Mouse (Mus musculus) ovary, postnatal 36 days (tissue): ENCODE measurements at regions not wholly inside any gene's neighbourhood (a gene's known extent, or its start where the extent isn't known, plus 50 kb on each side); places are given as distances from the start of the nearest gene placed in this dataset.
A peak's percentile ranks its signal among the peaks of the same experiment; 100 is the strongest.

Experiments used
- DNase-seq: peaks from one replicate; pipeline ENCODE4 v3.0.0; 2022; ENCODE audit warnings: low spot score, mixed read lengths

- no peak for DNase-seq
These were observed 58.2 kb upstream of the Ppp3ca start for GRCm38 (mm10) chr3:136611682-136612081.

- DNase-seq: no peak
These were observed 59.4 kb upstream of the Ppp3ca start for GRCm38 (mm10) chr3:136610556-136610924.

- DNase-seq: peak; percentile 15
These were observed 59.9 kb upstream of the Ppp3ca start for GRCm38 (mm10) chr3:136609855-136610555.

GRCm38 (mm10) chr3:136601706-136602105 is 68.2 kb upstream of the Ppp3ca start:
- no peak for DNase-seq

GRCm38 (mm10) chr3:136583937-136584336 is 86.0 kb upstream of the Ppp3ca start:
- DNase-seq: no peak

GRCm38 (mm10) chr3:136578016-136578415 is 91.9 kb upstream of the Ppp3ca start:
- no peak for DNase-seq

- DNase-seq: no peak
These were observed 99.4 kb upstream of the Ppp3ca start for GRCm38 (mm10) chr3:136570517-136570916.

GRCm38 (mm10) chr3:136556488-136556887 is 113.4 kb upstream of the Ppp3ca start:
- no peak for DNase-seq

- DNase-seq: no peak
These were observed 120.5 kb upstream of the Ppp3ca start for GRCm38 (mm10) chr3:136549471-136549870.

- no peak for DNase-seq
These were observed 138.3 kb upstream of the Ppp3ca start for GRCm38 (mm10) chr3:136531604-136532003.

- no peak for DNase-seq
These were observed 161.3 kb upstream of the Ppp3ca start for GRCm38 (mm10) chr3:136508575-136508974.

GRCm38 (mm10) chr3:136507070-136507469 is 162.9 kb upstream of the Ppp3ca start:
- DNase-seq: no peak

- DNase-seq: no peak
These were observed 169.0 kb upstream of the Bank1 start for GRCm38 (mm10) chr3:136494831-136495230.

GRCm38 (mm10) chr3:136491683-136492082 is 165.8 kb upstream of the Bank1 start:
- no peak for DNase-seq

GRCm38 (mm10) chr3:136471693-136472092 is 145.8 kb upstream of the Bank1 start:
- no peak for DNase-seq

GRCm38 (mm10) chr3:136462747-136463146 is 136.9 kb upstream of the Bank1 start:
- DNase-seq: no peak

- no peak for DNase-seq
These were observed 130.7 kb upstream of the Bank1 start for GRCm38 (mm10) chr3:136456471-136457117.

- no peak for DNase-seq
These were observed 130.0 kb upstream of the Bank1 start for GRCm38 (mm10) chr3:136455651-136456470.

GRCm38 (mm10) chr3:136454967-136455366 is 129.1 kb upstream of the Bank1 start:
- DNase-seq: no peak

GRCm38 (mm10) chr3:136450986-136451774 is 125.3 kb upstream of the Bank1 start:
- no peak for DNase-seq

- no peak for DNase-seq
These were observed 124.6 kb upstream of the Bank1 start for GRCm38 (mm10) chr3:136450361-136450895.

GRCm38 (mm10) chr3:136449364-136449763 is 123.5 kb upstream of the Bank1 start:
- DNase-seq: no peak
